Mouse (Mus musculus) kidney, embryonic 14.5 days (tissue): Measurements from ENCODE around the gene Cipc. TPM values are rescaled to one million over a fixed set of nuclear protein-coding genes. Genes with fewer than 3 reads are reported as not detected.
A peak's percentile ranks its signal among the peaks of the same experiment; 100 is the strongest.

Experiments
- ATAC-seq: fragments of 200-750 bp; cut with Nextera tagmentation; 2 replicates; pipeline ENCODE4 v1.8.0; 2017; ENCODE audit warnings: moderate number of reproducible peaks, mild to moderate bottlenecking, moderate TSS enrichment, moderate library complexity; ENCODE audit not compliant: low FRiP score, low TSS enrichment
- H3K27ac ChIP-seq: fragments of 300-500 bp; sonication (generic); 2 replicates; pipeline ENCODE4 v1.5.1; 2014; ENCODE audit warnings: low read depth, mild to moderate bottlenecking, low read length, moderate library complexity, mixed read lengths
- H3K27me3 ChIP-seq: fragments of 300-500 bp; sonication (generic); 2 replicates; pipeline ENCODE4 v1.6.1; 2014; ENCODE audit warnings: mild to moderate bottlenecking, low read length; ENCODE audit not compliant: control insufficient read depth, insufficient read depth
- H3K36me3 ChIP-seq: fragments of 300-500 bp; sonication (generic); 2 replicates; pipeline ENCODE4 v1.6.1; 2014; ENCODE audit warnings: low read length, mixed read lengths; ENCODE audit not compliant: control insufficient read depth, insufficient read depth
- H3K4me1 ChIP-seq: fragments of 300-500 bp; sonication (generic); 2 replicates; pipeline ENCODE4 v1.6.1; 2014; ENCODE audit warnings: low read length, mixed read lengths; ENCODE audit not compliant: control insufficient read depth, insufficient read depth
- H3K4me2 ChIP-seq: fragments of 300-500 bp; sonication (generic); replicated peaks from 2 replicates; pipeline ENCODE4 v1.6.1; 2014; ENCODE audit warnings: low read depth, mild to moderate bottlenecking, low read length
- H3K4me3 ChIP-seq: fragments of 300-500 bp; sonication (generic); 2 replicates; pipeline ENCODE4 v1.5.1; 2014; ENCODE audit warnings: mild to moderate bottlenecking, low read length
- H3K9ac ChIP-seq: fragments of 300-500 bp; sonication (generic); 2 replicates; pipeline ENCODE4 v1.6.1; 2014; ENCODE audit warnings: low read depth, mild to moderate bottlenecking, low read length, moderate library complexity
- H3K9me3 ChIP-seq: fragments of 300-500 bp; sonication (generic); 2 replicates; pipeline ENCODE4 v1.6.1; 2016; ENCODE audit warnings: low read length; ENCODE audit not compliant: control insufficient read depth
- whole genome bisulfite sequencing: fragments of 180-500 bp; shearing (Covaris S2); extraction: QIAGEN DNeasy Blood & Tissue Kit; methylation state at CpG from one replicate; pipeline ENCODE4 v1.1.7; 2014; 5-methylcytosine and 5-hydroxymethylcytosine counted together
- polyA plus RNA-seq: library from polyadenylated mRNA; unstranded; fragments of >200 nt; fragmentation: Nextera tagmentation; extraction: Ambion mirVana; gene quantifications from 2 replicates; pipeline ENCODE4 v1.2.1, GENCODE M21; 2014

The Cipc gene
- polyA plus RNA-seq, 1 experiment from 2014 or later, result 30.4 TPM

GRCm38 (mm10) chr12:86911482-86911931, 35.3 kb upstream of the Cipc start:
- Histone ChIP-seq H3K4me1 (peaks cover 15% of the 10 kb centered on the region; the same call in 1 of the 2 replicates), H3K4me2 (peak overlapping the region; percentile 5; the same call in 1 of the 2 replicates), H3K9me3 (no peaks in the 10 kb centered on the region), H3K4me3 (no peak overlapping the region), H3K9ac (no peak overlapping the region), H3K27me3 (peaks cover 5% of the 10 kb centered on the region), H3K27ac (peak overlapping the region; percentile 42), H3K36me3 (no peaks in the 10 kb centered on the region)
- 25% methylated on average over 10 of the region's 10 CpGs for WGBS
- ATAC-seq, result peak; percentile 45; the same call in 1 of the 2 replicates

GRCm38 (mm10) chr12:86912335-86913093, 34.3 kb upstream of the Cipc start:
- peak overlapping the region; percentile 19; the same call in 1 of the 2 replicates for H3K27ac ChIP-seq
- no peak overlapping the region for H3K4me3 ChIP-seq
- WGBS, result 4% methylated on average over 22 of the region's 22 CpGs
- no peaks in the 10 kb centered on the region for H3K36me3 ChIP-seq
- H3K9ac ChIP-seq, result 0 out of 2 replicates have a peak overlapping the region, but pooled peaks have one; percentile 13
- H3K4me1 ChIP-seq, result peaks cover 15% of the 10 kb centered on the region; the same call in 1 of the 2 replicates
- peak; percentile 22; the same call in 1 of the 2 replicates for ATAC-seq
- H3K27me3 ChIP-seq, result peaks cover 5% of the 10 kb centered on the region
- H3K9me3 ChIP-seq, result no peaks in the 10 kb centered on the region
- H3K4me2 ChIP-seq, result peak overlapping the region; percentile 24

GRCm38 (mm10) chr12:86914351-86914750, 32.5 kb upstream of the Cipc start:
- Histone ChIP-seq H3K4me3 (no peak overlapping the region), H3K9ac (no peak overlapping the region), H3K36me3 (no peaks in the 10 kb centered on the region), H3K4me2 (no peak overlapping the region), H3K27me3 (peaks cover 5% of the 10 kb centered on the region), H3K4me1 (peaks cover 25% of the 10 kb centered on the region), H3K27ac (no peak overlapping the region), H3K9me3 (no peaks in the 10 kb centered on the region)
- no peak for ATAC-seq
- 54% methylated on average over 2 of the region's 2 CpGs for WGBS

GRCm38 (mm10) chr12:86914756-86915155, 32.1 kb upstream of the Cipc start:
- ATAC-seq, result no peak
- no peaks in the 10 kb centered on the region for H3K36me3 ChIP-seq
- H3K4me1 ChIP-seq, result peaks cover 25% of the 10 kb centered on the region
- H3K27ac ChIP-seq, result no peak overlapping the region
- no peak overlapping the region for H3K4me3 ChIP-seq
- no peak overlapping the region for H3K4me2 ChIP-seq
- 68% methylated on average over 6 of the region's 6 CpGs for WGBS
- H3K9ac ChIP-seq, result no peak overlapping the region
- H3K9me3 ChIP-seq, result no peaks in the 10 kb centered on the region
- H3K27me3 ChIP-seq, result peaks cover 5% of the 10 kb centered on the region

DNA sequence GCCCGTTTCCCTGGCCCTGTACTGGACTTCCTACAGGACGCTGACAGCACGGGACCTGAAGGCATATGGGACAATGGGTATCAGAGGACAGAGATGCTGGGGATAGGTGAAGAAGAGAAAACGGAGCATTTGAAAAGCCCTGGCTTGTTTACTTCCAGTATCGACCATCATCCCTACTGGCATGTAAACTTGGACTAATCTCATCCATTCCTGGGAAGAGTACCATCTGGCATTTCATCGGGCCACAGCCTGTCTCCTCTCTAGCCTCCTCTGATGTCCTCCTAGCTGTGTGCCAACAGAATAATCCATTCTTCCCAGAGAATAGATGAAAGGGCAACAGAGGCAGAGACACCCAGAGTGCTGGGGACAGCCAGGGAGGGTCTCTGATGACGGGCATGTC, 31.2 kb upstream of the Cipc start:
- Histone ChIP-seq H3K36me3 (no peaks in the 10 kb centered on the region), H3K27ac (no peak overlapping the region), H3K4me3 (no peak overlapping the region), H3K9me3 (no peaks in the 10 kb centered on the region), H3K4me2 (no peak overlapping the region), H3K27me3 (peaks cover 5% of the 10 kb centered on the region), H3K4me1 (peaks cover 25% of the 10 kb centered on the region), H3K9ac (no peak overlapping the region)
- no peak for ATAC-seq
- WGBS, result 81% methylated on average over 7 of the region's 7 CpGs

DNA sequence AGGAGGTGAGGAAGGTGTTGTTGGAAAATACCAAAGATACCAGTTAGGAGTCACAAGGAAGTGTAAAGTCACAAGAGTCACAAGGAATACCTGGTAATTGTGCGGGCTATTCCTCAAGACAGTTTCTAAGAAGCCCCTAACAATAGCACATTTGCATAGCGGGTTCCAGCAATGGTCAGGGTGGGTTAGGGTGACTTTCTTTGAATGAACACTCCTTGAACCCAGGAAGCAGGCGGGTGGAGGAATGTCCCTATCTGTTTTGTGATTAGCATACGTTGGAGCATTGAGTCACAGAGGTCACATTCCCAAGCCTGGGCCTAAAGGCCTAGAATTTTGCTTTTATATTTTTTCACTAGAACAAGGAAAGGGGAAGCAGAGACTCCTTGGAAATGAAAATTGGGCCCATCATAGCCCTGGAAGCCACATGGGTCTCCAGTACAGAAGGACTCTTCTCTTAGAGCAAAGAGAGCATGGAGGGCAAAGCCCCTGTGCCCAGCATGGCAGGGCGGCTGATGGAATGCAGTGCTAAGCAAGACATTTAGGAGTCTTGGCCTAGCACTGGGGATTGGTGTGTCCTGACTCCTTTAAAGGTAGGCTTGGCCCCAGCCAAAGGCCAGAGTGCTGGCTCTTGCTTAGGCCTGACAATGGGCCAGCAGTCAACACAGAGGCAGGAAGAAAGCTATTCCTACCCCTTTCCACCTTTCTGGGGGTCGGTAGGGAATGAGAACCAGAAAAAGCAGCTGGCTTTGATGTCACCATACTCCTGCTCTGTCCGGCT, 29.9 kb upstream of the Cipc start:
- Histone ChIP-seq H3K4me2 (no peak overlapping the region), H3K4me3 (no peak overlapping the region), H3K27me3 (peaks cover 5% of the 10 kb centered on the region), H3K27ac (no peak overlapping the region), H3K4me1 (peaks cover 19% of the 10 kb centered on the region), H3K9ac (no peak overlapping the region), H3K9me3 (no peaks in the 10 kb centered on the region), H3K36me3 (no peaks in the 10 kb centered on the region)
- 82% methylated on average over 7 of the region's 7 CpGs for WGBS
- no peak for ATAC-seq

DNA sequence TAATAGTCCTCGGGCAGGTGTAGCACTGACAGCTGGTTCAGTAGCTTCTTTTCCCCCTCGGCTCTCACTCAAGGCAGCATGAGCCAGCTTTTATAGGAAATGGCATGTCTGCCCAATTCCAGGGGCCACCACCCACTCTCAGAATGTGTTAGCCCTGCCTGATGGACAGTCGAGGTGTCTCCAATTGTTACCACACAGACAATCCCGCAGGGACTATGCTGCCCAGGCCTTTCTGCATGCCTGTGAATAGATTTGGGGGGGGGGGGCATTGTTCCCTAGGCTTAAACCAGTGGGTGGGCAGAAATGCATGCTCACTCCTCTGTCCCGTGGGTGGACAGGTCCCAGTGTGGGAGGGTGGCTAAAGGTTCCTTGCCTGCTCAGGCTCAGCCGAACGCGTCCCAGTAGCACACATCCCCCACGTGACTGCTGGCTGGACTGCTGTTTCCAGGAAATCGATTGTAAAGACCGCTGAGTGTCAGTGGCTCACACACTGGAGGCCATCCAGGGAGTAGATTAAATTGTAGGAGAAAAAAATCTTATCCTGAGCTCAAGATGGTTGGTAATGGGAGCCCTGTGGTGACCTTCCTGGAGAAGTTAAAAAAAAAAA, 28.4 kb upstream of the Cipc start:
- Histone ChIP-seq H3K4me2 (no peak overlapping the region), H3K27ac (0 out of 2 replicates have a peak overlapping the region, but pooled peaks have one; percentile 2), H3K9me3 (no peaks in the 10 kb centered on the region), H3K27me3 (peaks cover 5% of the 10 kb centered on the region), H3K36me3 (no peaks in the 10 kb centered on the region), H3K4me3 (no peak overlapping the region), H3K4me1 (peaks cover 10% of the 10 kb centered on the region), H3K9ac (no peak overlapping the region)
- ATAC-seq, result 0 out of 2 replicates have a peak, but pooled peaks have one; percentile 54
- 18% methylated on average over 11 of the region's 11 CpGs for WGBS

DNA sequence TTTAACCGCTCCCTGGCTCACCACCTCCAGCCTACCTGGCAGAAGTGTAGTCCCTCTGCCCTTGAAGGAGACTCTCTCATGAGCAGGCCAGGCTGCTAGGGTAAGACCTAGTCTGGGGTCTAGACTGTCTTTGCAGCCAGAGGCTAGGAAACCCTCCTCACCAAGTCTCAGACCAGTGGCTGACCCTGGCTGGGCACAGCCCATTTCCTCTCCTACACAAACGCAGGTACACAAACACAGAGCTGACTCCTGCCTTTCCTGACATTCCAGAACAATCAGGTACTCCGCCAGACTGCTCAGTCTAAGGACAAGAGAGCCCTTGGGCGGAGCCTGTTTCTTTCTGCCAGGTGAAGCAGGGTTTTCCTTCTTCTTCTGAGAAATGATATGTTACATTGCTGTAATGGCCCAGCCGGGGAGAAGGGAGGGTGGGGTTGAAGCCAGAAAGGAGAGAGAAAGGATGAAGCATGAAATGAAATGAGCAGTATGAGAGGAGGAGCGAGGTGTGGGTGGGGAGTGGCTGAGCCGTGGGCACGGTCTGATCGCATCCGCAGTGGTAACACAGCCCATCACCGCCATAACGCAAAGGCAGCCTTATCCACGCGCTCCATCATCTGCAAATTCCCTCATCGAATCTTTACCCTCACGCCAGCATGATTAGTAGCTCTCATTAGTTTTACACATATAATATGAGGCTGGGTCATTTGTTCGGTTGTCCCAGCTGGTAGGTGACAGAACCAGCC, 27.7 kb upstream of the Cipc start:
- WGBS, result 71% methylated on average over 17 of the region's 17 CpGs
- Histone ChIP-seq H3K4me1 (peaks cover 10% of the 10 kb centered on the region), H3K9ac (no peak overlapping the region), H3K27me3 (peaks cover 3% of the 10 kb centered on the region), H3K9me3 (no peaks in the 10 kb centered on the region), H3K4me2 (no peak overlapping the region), H3K36me3 (no peaks in the 10 kb centered on the region), H3K4me3 (no peak overlapping the region), H3K27ac (no peak overlapping the region)
- no peak for ATAC-seq
